In the genomic region with DNA sequence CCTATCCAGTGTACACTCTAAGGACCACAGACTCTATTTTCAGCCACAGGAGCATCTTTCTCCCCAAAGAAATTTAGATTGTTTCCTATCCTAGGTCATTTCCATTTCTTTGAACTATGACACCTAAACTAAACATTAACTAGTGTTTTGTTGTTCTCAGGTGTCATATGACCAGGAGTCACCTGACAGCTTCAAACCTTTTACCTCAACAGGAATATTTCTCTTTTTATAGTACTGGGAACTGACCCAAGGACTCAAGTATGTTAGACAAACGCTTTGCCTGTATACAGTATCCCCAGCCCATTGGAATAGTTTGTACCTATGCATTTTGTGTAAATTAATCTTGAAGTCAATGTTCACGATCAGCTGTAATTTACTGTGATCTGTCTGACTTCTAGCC, we compare ENCODE assay signal across 24 mouse cellular contexts. TPM values are rescaled to one million over a fixed set of nuclear protein-coding genes. Genes with fewer than 3 reads are reported as not detected.
DNase-seq lines count a peak whose midpoint lies in the region; ATAC-seq and TF ChIP-seq lines count a peak whose summit lies in the region.
"Had no signal": no experiment of that assay in that cellular context is flagged by ENCODE, and none has a peak within 500 bp of the region (broad histone marks: within the 10 kb centered on the region; RNA-seq: fewer than 3 reads in every experiment).

No protein-coding gene starts in this region.

- peaks cover 34% of the 10 kb centered on the region for H3K36me3 ChIP-seq in kidney, embryonic 15.5 days
- peaks cover 5% of the 10 kb centered on the region; the same call in 1 of the 2 replicates for H3K36me3 ChIP-seq in intestine, embryonic 15.5 days
- H3K36me3 ChIP-seq in intestine, embryonic 16.5 days (ENCODE audit: control insufficient read depth, insufficient read depth, low read length) = no peaks in the 10 kb centered on the region

- H3K27me3 ChIP-seq in kidney, embryonic 15.5 days = no peaks in the 10 kb centered on the region
- H3K27me3 ChIP-seq in intestine, embryonic 15.5 days (replicated peaks) = no peaks in the 10 kb centered on the region
- H3K27me3 ChIP-seq in intestine, embryonic 16.5 days (replicated peaks; ENCODE audit: control insufficient read depth, insufficient read depth, low read length) = no peaks in the 10 kb centered on the region
- H3K27me3 ChIP-seq: embryonic facial prominence, embryonic 13.5 days; heart, embryonic 15.5 days; limb, embryonic 15.5 days; lung, embryonic 15.5 days had no signal

- WGBS in kidney, embryonic 15.5 days = 35% methylated on average over 2 of the region's 2 CpGs
- 75% methylated on average over 2 of the region's 2 CpGs for WGBS in intestine, embryonic 15.5 days
- WGBS in intestine, embryonic 16.5 days = 82% methylated on average over 2 of the region's 2 CpGs

- H3K4me1 ChIP-seq in kidney, embryonic 15.5 days = peaks cover 43% of the 10 kb centered on the region
- 0 out of 2 replicates have a peak, but pooled peaks cover 9% of the 10 kb centered on the region for H3K4me1 ChIP-seq in intestine, embryonic 15.5 days (replicated peaks)
- H3K4me1 ChIP-seq in intestine, embryonic 16.5 days (ENCODE audit: control insufficient read depth, insufficient read depth, low read length) = peaks cover 28% of the 10 kb centered on the region

- H3K27ac ChIP-seq in kidney, embryonic 15.5 days = no peak overlapping the region
- H3K27ac ChIP-seq in intestine, embryonic 15.5 days = no peak overlapping the region
- H3K27ac ChIP-seq in intestine, embryonic 16.5 days (ENCODE audit: low read length) = peak overlapping the region; percentile 28; the same call in 1 of the 2 replicates
- no peak overlapping the region for H3K27ac ChIP-seq in left cerebral cortex, adult 2 months
- H3K27ac ChIP-seq: embryonic facial prominence, embryonic 13.5 days; forebrain, embryonic 10.5 days; gastrocnemius, adult 2 months; heart, embryonic 15.5 days; limb, embryonic 10.5 days; limb, embryonic 15.5 days; lung, embryonic 15.5 days; midbrain, embryonic 10.5 days had no signal

- H3K9me3 ChIP-seq in kidney, embryonic 15.5 days (replicated peaks) = no peaks in the 10 kb centered on the region
- H3K9me3 ChIP-seq in intestine, embryonic 15.5 days = no peaks in the 10 kb centered on the region
- no peaks in the 10 kb centered on the region for H3K9me3 ChIP-seq in intestine, embryonic 16.5 days (ENCODE audit: control insufficient read depth, low read length)
- H3K9me3 ChIP-seq: embryonic facial prominence, embryonic 13.5 days; forebrain, embryonic 10.5 days; heart, embryonic 15.5 days; limb, embryonic 10.5 days; limb, embryonic 15.5 days; lung, embryonic 15.5 days; midbrain, embryonic 10.5 days had no signal

- intact Hi-C loops in left cerebral cortex, adult 2 months (cut with DNase I) = no loop called here

- peak overlapping the region; percentile 10; the same call in 1 of the 2 replicates for H3K4me2 ChIP-seq in kidney, embryonic 15.5 days
- no peak overlapping the region for H3K4me2 ChIP-seq in intestine, embryonic 15.5 days (replicated peaks)
- H3K4me2 ChIP-seq in intestine, embryonic 16.5 days (ENCODE audit: low read depth, low read length) = no peak overlapping the region; the same call in 1 of the 2 replicates
- H3K4me2 ChIP-seq: embryonic facial prominence, embryonic 13.5 days; heart, embryonic 15.5 days; limb, embryonic 15.5 days; lung, embryonic 15.5 days had no signal

- no peak for DNase-seq in kidney, adult 18-20 months
- peak; percentile 67 to 80 for DNase-seq in kidney, postnatal 36 days
- no peak for DNase-seq in cerebellum, adult 11-12 months
- no peak for DNase-seq in gastrocnemius, postnatal 4 days (ENCODE audit: low spot score in 2 of 2)
- no peak for DNase-seq in left cerebral cortex, adult 2 months (ENCODE audit: extremely low spot score in 1 of 2, low spot score in 2 of 2)
- DNase-seq: adrenal gland, postnatal 25 days; B cell, adult 2 months; cerebellum, adult 18-20 months; gastrocnemius, adult 2 months; layer of hippocampus, postnatal 36 days; right cerebral cortex, adult 18-20 months had no signal

- TF ChIP-seq CTCF in left cerebral cortex, adult 2 months (IDR thresholded peaks at IDR 0.05) = no peak

- ATAC-seq in kidney, embryonic 15.5 days (replicated peaks; ENCODE audit: low FRiP score) = no peak
- ATAC-seq in intestine, embryonic 15.5 days = peak; percentile 27; the same call in 1 of the 2 replicates
- peak; percentile 27; the same call in 1 of the 2 replicates for ATAC-seq in intestine, embryonic 16.5 days
- ATAC-seq: forebrain, embryonic 16.5 days; hindbrain, embryonic 16.5 days; midbrain, embryonic 16.5 days had no signal

- no peak overlapping the region for H3K4me3 ChIP-seq in kidney, embryonic 15.5 days (replicated peaks)
- H3K4me3 ChIP-seq in intestine, embryonic 15.5 days (replicated peaks) = no peak overlapping the region
- H3K4me3 ChIP-seq in intestine, embryonic 16.5 days (ENCODE audit: low read length) = no peak overlapping the region
- no peak overlapping the region for H3K4me3 ChIP-seq in left cerebral cortex, adult 2 months
- H3K4me3 ChIP-seq: embryonic facial prominence, embryonic 13.5 days; forebrain, embryonic 10.5 days; gastrocnemius, adult 2 months; heart, embryonic 15.5 days; limb, embryonic 10.5 days; limb, embryonic 15.5 days; lung, embryonic 15.5 days; midbrain, embryonic 10.5 days had no signal

- H3K9ac ChIP-seq in kidney, embryonic 15.5 days = no peak overlapping the region
- H3K9ac ChIP-seq in intestine, embryonic 15.5 days = no peak overlapping the region
- H3K9ac ChIP-seq in intestine, embryonic 16.5 days (ENCODE audit: low read depth, low read length) = no peak overlapping the region
- H3K9ac ChIP-seq: embryonic facial prominence, embryonic 13.5 days; heart, embryonic 15.5 days; limb, embryonic 15.5 days; lung, embryonic 15.5 days had no signal

RNA-seq across cellular contexts. Expression of a gene that starts 7.0 kb away (rescaled TPM):
- 131 and 136 TPM in 2 replicates for polyA plus RNA-seq in kidney, embryonic 15.5 days (2015; fragmentation: Nextera tagmentation; extraction: Ambion mirVana)
- polyA plus RNA-seq in intestine, embryonic 15.5 days (2015; fragmentation: Nextera tagmentation; extraction: Ambion mirVana) = 115 and 118 TPM in 2 replicates
- polyA plus RNA-seq in intestine, embryonic 16.5 days (2015; fragmentation: Nextera tagmentation; extraction: Ambion mirVana) = 125 and 134 TPM in 2 replicates
- 10 to 100 TPM; 47.2 to 50.0 TPM for total RNA-seq in gastrocnemius, postnatal 4 days (2021)
- total RNA-seq in left cerebral cortex, adult 2 months (2021) = 100 to 1,000 TPM; 119 to 131 TPM

RNA-seq across cellular contexts. Expression of a gene that starts 9.8 kb away (rescaled TPM):
- polyA plus RNA-seq in kidney, embryonic 15.5 days (2015; fragmentation: Nextera tagmentation; extraction: Ambion mirVana) = 14.3 and 18.6 TPM in 2 replicates
- polyA plus RNA-seq in intestine, embryonic 15.5 days (2015; fragmentation: Nextera tagmentation; extraction: Ambion mirVana) = 26.2 and 28.3 TPM in 2 replicates
- 25.4 and 32.6 TPM in 2 replicates for polyA plus RNA-seq in intestine, embryonic 16.5 days (2015; fragmentation: Nextera tagmentation; extraction: Ambion mirVana)
- 10 to 100 TPM; 13.9 to 15.7 TPM for total RNA-seq in gastrocnemius, postnatal 4 days (2021)
- total RNA-seq in left cerebral cortex, adult 2 months (2021) = 10 to 100 TPM; 30.5 to 36.7 TPM

RNA-seq across cellular contexts. Expression of a gene that starts 52.7 kb away (rescaled TPM):
- polyA plus RNA-seq in kidney, embryonic 15.5 days (2015; fragmentation: Nextera tagmentation; extraction: Ambion mirVana) = 60.5 and 62.8 TPM in 2 replicates
- polyA plus RNA-seq in intestine, embryonic 15.5 days (2015; fragmentation: Nextera tagmentation; extraction: Ambion mirVana) = 48.5 and 57.7 TPM in 2 replicates
- 43.7 and 45.0 TPM in 2 replicates for polyA plus RNA-seq in intestine, embryonic 16.5 days (2015; fragmentation: Nextera tagmentation; extraction: Ambion mirVana)
- total RNA-seq in gastrocnemius, postnatal 4 days (2021) = 10 to 100 TPM; 71.0 to 88.4 TPM
- 10 to 100 TPM; 49.6 to 50.7 TPM for total RNA-seq in left cerebral cortex, adult 2 months (2021)

Comparison
In these comparisons a context has a peak if more than half of its experiments do, and no peak if none do; other contexts are left out.
1. DNase-seq: peak in kidney, postnatal 36 days (2 of 2); none in kidney, adult 18-20 months (single experiment), cerebellum, adult 11-12 months (single experiment), gastrocnemius, postnatal 4 days (0 of 2) and left cerebral cortex, adult 2 months (0 of 2).